Mouse (Mus musculus): ENCODE measurements around the gene Fgb. TPM values are rescaled to one million over a fixed set of nuclear protein-coding genes. Genes with fewer than 3 reads are reported as not detected.

The Fgb gene
- polyA plus RNA-seq, 1 experiment = not detected

GRCm38 (mm10) chr3:83027546-83028251 lies 22.0 kb downstream of the Fgb start:
- Histone ChIP-seq H3K4me3 (no peak overlapping the region), H3K4me2 (ENCODE audit: low read depth) (no peak overlapping the region), H3K27me3 (ENCODE audit: control insufficient read depth, insufficient read depth, insufficient read length) (peaks cover 15% of the 10 kb centered on the region), H3K79me2 (ENCODE audit: control insufficient read depth, insufficient read depth) (no peaks in the 10 kb centered on the region), H3ac (ENCODE audit: control insufficient read depth, insufficient read length) (no peak overlapping the region), H3K36me3 (ENCODE audit: control insufficient read depth, insufficient read depth) (no peaks in the 10 kb centered on the region)
- TF ChIP-seq TCF12 (IDR thresholded peaks at IDR 0.05; ENCODE audit: insufficient read depth, poor library complexity, severe bottlenecking) (no peak), REST (IDR thresholded peaks at IDR 0.05; ENCODE audit: insufficient read depth, insufficient read length) (no peak), MYOD1 (IDR thresholded peaks at IDR 0.05; ENCODE audit: control insufficient read depth in 1 of 3, insufficient read length in 2 of 3, low read depth in 2 of 3) (no peak), TCF3 (IDR thresholded peaks at IDR 0.05; ENCODE audit: insufficient read length, low read depth) (no peak)

- TF ChIP-seq E2F4 (IDR thresholded peaks at IDR 0.05; ENCODE audit: insufficient read depth) (no peak), SRF (IDR thresholded peaks at IDR 0.05; ENCODE audit: control insufficient read depth, insufficient read length, low read depth) (no peak), CEBPB (IDR thresholded peaks at IDR 0.05; ENCODE audit: insufficient read depth, poor library complexity, severe bottlenecking) (no peak), USF1 (IDR thresholded peaks at IDR 0.05; ENCODE audit: low read depth) (no peak), MAX (IDR thresholded peaks at IDR 0.05; ENCODE audit: low read depth) (no peak), MYOD1 (IDR thresholded peaks at IDR 0.05; ENCODE audit: control insufficient read depth in 1 of 3, insufficient read length in 2 of 3, low read depth in 2 of 3) (no peak), POLR2A (IDR thresholded peaks at IDR 0.05; ENCODE audit: insufficient read length, low read depth) (no peak), REST (IDR thresholded peaks at IDR 0.05; ENCODE audit: insufficient read depth, insufficient read length) (no peak)
- Histone ChIP-seq H3K4me3 (no peak within 1 kb of the TSS), H3K79me2 (ENCODE audit: control insufficient read depth, insufficient read depth) (no peaks in the 10 kb centered on the region), H3K4me2 (ENCODE audit: low read depth) (no peak within 1 kb of the TSS), H3K36me3 (ENCODE audit: control insufficient read depth, insufficient read depth) (no peaks in the 10 kb centered on the region), H3K27me3 (ENCODE audit: control insufficient read depth, insufficient read depth, insufficient read length) (peaks cover 1% of the 10 kb centered on the region), H3ac (ENCODE audit: control insufficient read depth, insufficient read length) (no peak within 1 kb of the TSS)
Measured at GRCm38 (mm10) chr3:83025475-83026301, 24.0 kb downstream of the Fgb start, which contains the start of gene Fga. TSS of gene Fga (plus strand) at chr3:83026076.

- no peak overlapping the region for H3K4me3 ChIP-seq
- no peaks in the 10 kb centered on the region for H3K27me3 ChIP-seq (ENCODE audit: control insufficient read depth, insufficient read depth, insufficient read length)
- no peak overlapping the region for H3ac ChIP-seq (ENCODE audit: control insufficient read depth, insufficient read length)
- TF ChIP-seq REST (IDR thresholded peaks at IDR 0.05; ENCODE audit: insufficient read depth, insufficient read length) (no peak), POLR2A (IDR thresholded peaks at IDR 0.05; ENCODE audit: insufficient read length, low read depth) (no peak), TCF3 (IDR thresholded peaks at IDR 0.05; ENCODE audit: insufficient read length, low read depth) (no peak), USF1 (IDR thresholded peaks at IDR 0.05; ENCODE audit: low read depth) (no peak), SRF (IDR thresholded peaks at IDR 0.05; ENCODE audit: control insufficient read depth, insufficient read length, low read depth) (no peak), MAX (IDR thresholded peaks at IDR 0.05; ENCODE audit: low read depth) (no peak), POLR2AphosphoS2 (IDR thresholded peaks at IDR 0.05; ENCODE audit: insufficient read length, low read depth) (no peak)
- H3K4me2 ChIP-seq (ENCODE audit: low read depth) = no peak overlapping the region
- no peaks in the 10 kb centered on the region for H3K36me3 ChIP-seq (ENCODE audit: control insufficient read depth, insufficient read depth)
- no peaks in the 10 kb centered on the region for H3K79me2 ChIP-seq (ENCODE audit: control insufficient read depth, insufficient read depth)
Measured at GRCm38 (mm10) chr3:83025036-83025435, 24.6 kb downstream of the Fgb start.

DNA sequence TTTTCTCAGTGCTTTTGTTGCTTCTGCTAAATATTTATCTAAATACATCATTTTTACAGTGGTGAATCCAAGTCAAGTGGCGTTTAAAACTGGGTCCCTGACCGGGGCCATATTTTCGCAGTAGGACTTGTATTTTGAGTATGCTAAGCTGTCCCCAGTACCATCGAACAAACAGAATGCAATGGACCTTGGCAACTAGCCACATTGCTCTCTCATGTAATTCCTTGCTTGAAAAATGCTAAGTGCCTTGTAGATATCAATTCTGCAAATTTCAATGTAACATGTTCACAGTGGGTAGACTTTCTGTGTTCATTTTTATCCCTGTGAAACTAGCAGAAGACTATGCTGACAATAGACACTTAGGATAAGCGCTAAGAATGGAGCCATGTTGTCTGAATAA lies 28.5 kb downstream of the Fgb start:
- peaks cover 6% of the 10 kb centered on the region for H3K27me3 ChIP-seq (ENCODE audit: control insufficient read depth, insufficient read depth, insufficient read length)
- TF ChIP-seq POLR2AphosphoS2 (IDR thresholded peaks at IDR 0.05; ENCODE audit: insufficient read length, low read depth) = no peak
- TF ChIP-seq TCF3 (IDR thresholded peaks at IDR 0.05; ENCODE audit: insufficient read length, low read depth) = no peak
- TF ChIP-seq USF1 (IDR thresholded peaks at IDR 0.05; ENCODE audit: low read depth) = no peak
- no peak for TF ChIP-seq CEBPB (IDR thresholded peaks at IDR 0.05; ENCODE audit: insufficient read depth, poor library complexity, severe bottlenecking)
- no peak for TF ChIP-seq E2F4 (IDR thresholded peaks at IDR 0.05; ENCODE audit: insufficient read depth)
- no peak for TF ChIP-seq REST (IDR thresholded peaks at IDR 0.05; ENCODE audit: insufficient read depth, insufficient read length)
- TF ChIP-seq MAX (IDR thresholded peaks at IDR 0.05; ENCODE audit: low read depth) = no peak
- no peak for TF ChIP-seq MYOG (IDR thresholded peaks at IDR 0.05; ENCODE audit: control insufficient read depth in 1 of 3, insufficient read depth in 1 of 3, insufficient read length in 2 of 3, low read depth in 2 of 3)
- TF ChIP-seq SRF (IDR thresholded peaks at IDR 0.05; ENCODE audit: control insufficient read depth, insufficient read length, low read depth) = no peak
- TF ChIP-seq TCF12 (IDR thresholded peaks at IDR 0.05; ENCODE audit: insufficient read depth, poor library complexity, severe bottlenecking) = no peak
- no peak for TF ChIP-seq MYOD1 (IDR thresholded peaks at IDR 0.05; ENCODE audit: control insufficient read depth in 1 of 3, insufficient read length in 2 of 3, low read depth in 2 of 3)
- TF ChIP-seq POLR2A (IDR thresholded peaks at IDR 0.05; ENCODE audit: insufficient read length, low read depth) = no peak
- no peaks in the 10 kb centered on the region for H3K79me2 ChIP-seq (ENCODE audit: control insufficient read depth, insufficient read depth)
- no peaks in the 10 kb centered on the region for H3K36me3 ChIP-seq (ENCODE audit: control insufficient read depth, insufficient read depth)
- no peak overlapping the region for H3K4me3 ChIP-seq
- no peak overlapping the region for H3ac ChIP-seq (ENCODE audit: control insufficient read depth, insufficient read length)
- H3K4me2 ChIP-seq (ENCODE audit: low read depth) = no peak overlapping the region

- Histone ChIP-seq H3K36me3 (ENCODE audit: control insufficient read depth, insufficient read depth) (no peaks in the 10 kb centered on the region), H3ac (ENCODE audit: control insufficient read depth, insufficient read length) (no peak overlapping the region), H3K4me2 (ENCODE audit: low read depth) (no peak overlapping the region), H3K4me3 (no peak overlapping the region), H3K79me2 (ENCODE audit: control insufficient read depth, insufficient read depth) (no peaks in the 10 kb centered on the region), H3K27me3 (ENCODE audit: control insufficient read depth, insufficient read depth, insufficient read length) (peaks cover 6% of the 10 kb centered on the region)
- TF ChIP-seq E2F4 (IDR thresholded peaks at IDR 0.05; ENCODE audit: insufficient read depth) (no peak), POLR2A (IDR thresholded peaks at IDR 0.05; ENCODE audit: insufficient read length, low read depth) (no peak), POLR2AphosphoS2 (IDR thresholded peaks at IDR 0.05; ENCODE audit: insufficient read length, low read depth) (no peak), CEBPB (IDR thresholded peaks at IDR 0.05; ENCODE audit: insufficient read depth, poor library complexity, severe bottlenecking) (no peak), TCF12 (IDR thresholded peaks at IDR 0.05; ENCODE audit: insufficient read depth, poor library complexity, severe bottlenecking) (no peak), MAX (IDR thresholded peaks at IDR 0.05; ENCODE audit: low read depth) (no peak), USF1 (IDR thresholded peaks at IDR 0.05; ENCODE audit: low read depth) (no peak), REST (IDR thresholded peaks at IDR 0.05; ENCODE audit: insufficient read depth, insufficient read length) (no peak), SRF (IDR thresholded peaks at IDR 0.05; ENCODE audit: control insufficient read depth, insufficient read length, low read depth) (no peak), MYOG (IDR thresholded peaks at IDR 0.05; ENCODE audit: control insufficient read depth in 1 of 3, insufficient read depth in 1 of 3, insufficient read length in 2 of 3, low read depth in 2 of 3) (no peak), TCF3 (IDR thresholded peaks at IDR 0.05; ENCODE audit: insufficient read length, low read depth) (no peak), MYOD1 (IDR thresholded peaks at IDR 0.05; ENCODE audit: control insufficient read depth in 1 of 3, insufficient read length in 2 of 3, low read depth in 2 of 3) (no peak)
Measured at GRCm38 (mm10) chr3:83020387-83020786, 29.3 kb downstream of the Fgb start.
